Mouse (Mus musculus) MEL (cell line): ENCODE data around the gene Fam205a1. TPM values are rescaled to one million over a fixed set of nuclear protein-coding genes. Genes with fewer than 3 reads are reported as not detected.

Source experiments
- DNase-seq: peaks from one replicate; pipeline ENCODE4 v3.0.0; 2011; ENCODE audit warnings: low read depth, low spot score
- H3K27ac ChIP-seq: 2 replicates; pipeline ENCODE4 v1.5.1; 2012; ENCODE audit warnings: low read depth, mild to moderate bottlenecking, control low read depth, low read length, moderate library complexity; ENCODE audit not compliant: control insufficient read depth
- H3K27me3 ChIP-seq, 2 experiments: fragments of 150-350 bp in 1 of 2; sonication (generic) in 1 of 2; 2 replicates each; pipeline ENCODE4 v1.6.1; 2012; ENCODE audit warnings: low read length in 2 of 2, mild to moderate bottlenecking in 2 of 2, improper control_type of control experiment in 1 of 2, moderate library complexity in 1 of 2; ENCODE audit not compliant: insufficient read depth in 2 of 2, control insufficient read depth in 1 of 2
- H3K36me3 ChIP-seq, 2 experiments: 2 replicates each; pipeline ENCODE4 v1.6.1; 2012 to 2014; ENCODE audit warnings: low read length in 2 of 2, improper control_type of control experiment in 1 of 2, inconsistent platforms in 1 of 2, mild to moderate bottlenecking in 1 of 2; ENCODE audit not compliant: insufficient read depth in 2 of 2, control insufficient read depth in 1 of 2
- H3K4me1 ChIP-seq, 2 experiments: fragments of 150-350 bp in 1 of 2; sonication (generic) in 1 of 2; 2 replicates each; pipeline ENCODE4 v1.6.1; 2012; ENCODE audit warnings: low read length in 2 of 2, improper control_type of control experiment in 1 of 2, mild to moderate bottlenecking in 1 of 2; ENCODE audit not compliant: insufficient read depth in 2 of 2, control insufficient read depth in 1 of 2
- H3K4me3 ChIP-seq, 2 experiments: fragments of 150-350 bp in 1 of 2; sonication (generic) in 1 of 2; 2 replicates each; pipeline ENCODE4 v1.5.1; 2012; ENCODE audit warnings: low read depth in 2 of 2, low read length in 2 of 2, mild to moderate bottlenecking in 2 of 2, moderate library complexity in 2 of 2, control low read depth in 1 of 2, improper control_type of control experiment in 1 of 2; ENCODE audit not compliant: control insufficient read depth in 1 of 2, insufficient read depth in 1 of 2
- H3K79me2 ChIP-seq: 2 replicates; pipeline ENCODE4 v1.6.1; 2012; ENCODE audit warnings: mild to moderate bottlenecking, low read length, moderate library complexity; ENCODE audit not compliant: control insufficient read depth, poor library complexity, insufficient read depth
- H3K9ac ChIP-seq: 2 replicates; pipeline ENCODE4 v1.6.1; 2012; ENCODE audit warnings: low read depth, mild to moderate bottlenecking, control low read depth, low read length, moderate library complexity; ENCODE audit not compliant: control insufficient read depth, poor library complexity, severe bottlenecking
- H3K9me3 ChIP-seq: fragments of 150-350 bp; sonication (generic); replicated peaks from 2 replicates; pipeline ENCODE4 v1.6.1; 2012; ENCODE audit warnings: mild to moderate bottlenecking, low read length, improper control_type of control experiment, moderate library complexity; ENCODE audit not compliant: insufficient read depth
- CTCF ChIP-seq, 3 experiments: IDR thresholded peaks in 2 of 3; conservative IDR thresholded peaks in 1 of 3; 2 replicates each; pipeline ENCODE4 v1.5.1; 2011 to 2012; ENCODE audit warnings: low read length in 3 of 3, low read depth in 2 of 3, mild to moderate bottlenecking in 2 of 3, improper control_type of control experiment in 1 of 3, inconsistent platforms in 1 of 3, mixed read lengths in 1 of 3, moderate library complexity in 1 of 3; ENCODE audit not compliant: control insufficient read depth in 1 of 3, insufficient read depth in 1 of 3, poor library complexity in 1 of 3, severe bottlenecking in 1 of 3
- E2F4 ChIP-seq: IDR thresholded peaks from 2 replicates; pipeline ENCODE4 v1.6.1; 2011; ENCODE audit warnings: low read depth, low read length, improper control_type of control experiment, borderline replicate concordance
- ELF1 ChIP-seq: IDR thresholded peaks from 2 replicates; pipeline ENCODE4 v1.6.1; 2014; ENCODE audit warnings: low read depth, mild to moderate bottlenecking, inconsistent platforms, low read length, improper control_type of control experiment, moderate library complexity
- EP300 ChIP-seq, 2 experiments: IDR thresholded peaks; 2 replicates each; pipeline ENCODE4 v1.6.1; 2011; ENCODE audit warnings: improper control_type of control experiment in 2 of 2, low read length in 2 of 2, low read depth in 1 of 2, mild to moderate bottlenecking in 1 of 2
- ETS1 ChIP-seq: IDR thresholded peaks from 2 replicates; pipeline ENCODE4 v1.6.1; 2012; ENCODE audit warnings: low read depth, mild to moderate bottlenecking, inconsistent platforms, low read length, improper control_type of control experiment, moderate library complexity
- JUND ChIP-seq: IDR thresholded peaks from 2 replicates; pipeline ENCODE4 v1.6.1; 2011; ENCODE audit warnings: low read depth, mild to moderate bottlenecking, improper control_type of control experiment, low read length
- MEF2A ChIP-seq: IDR thresholded peaks from 2 replicates; pipeline ENCODE4 v1.6.1; 2014; ENCODE audit warnings: low read depth, mild to moderate bottlenecking, inconsistent platforms, low read length, improper control_type of control experiment; ENCODE audit not compliant: poor library complexity, insufficient replicate concordance, severe bottlenecking; ENCODE audit errors: extremely low read depth
- MXI1 ChIP-seq: IDR thresholded peaks from 2 replicates; pipeline ENCODE4 v1.6.1; 2011; ENCODE audit warnings: mild to moderate bottlenecking, low read depth, low read length, improper control_type of control experiment
- NELFE ChIP-seq: IDR thresholded peaks from 2 replicates; pipeline ENCODE4 v1.6.1; 2011; ENCODE audit warnings: low read depth, low read length, improper control_type of control experiment
- POLR2AphosphoS2 ChIP-seq: IDR thresholded peaks from 2 replicates; pipeline ENCODE4 v1.6.1; 2011; ENCODE audit warnings: low read length, improper control_type of control experiment
- RAD21 ChIP-seq: IDR thresholded peaks from 2 replicates; pipeline ENCODE4 v1.6.1; 2011; ENCODE audit warnings: mild to moderate bottlenecking, low read depth, low read length, improper control_type of control experiment
- SIN3A ChIP-seq: IDR thresholded peaks from 2 replicates; pipeline ENCODE4 v1.6.1; 2012; ENCODE audit warnings: low read length, improper control_type of control experiment, inconsistent platforms
- SMC3 ChIP-seq: IDR thresholded peaks from 2 replicates; pipeline ENCODE4 v1.6.1; 2011; ENCODE audit warnings: low read depth, low read length, improper control_type of control experiment
- TAL1 ChIP-seq: IDR thresholded peaks from 2 replicates; pipeline ENCODE4 v1.6.1; 2012; ENCODE audit warnings: mild to moderate bottlenecking, inconsistent platforms, low read length, moderate library complexity, mixed read lengths
- USF1 ChIP-seq: IDR thresholded peaks from 2 replicates; pipeline ENCODE4 v1.6.1; 2014; ENCODE audit warnings: low read depth, mild to moderate bottlenecking, inconsistent platforms, low read length, improper control_type of control experiment, moderate library complexity
- USF2 ChIP-seq, 2 experiments: IDR thresholded peaks; 2 replicates each; pipeline ENCODE4 v1.6.1; 2011 to 2012; ENCODE audit warnings: improper control_type of control experiment in 2 of 2, low read length in 2 of 2, borderline replicate concordance in 1 of 2, inconsistent platforms in 1 of 2, low read depth in 1 of 2, mild to moderate bottlenecking in 1 of 2; ENCODE audit not compliant: insufficient read depth in 1 of 2
- ZC3H11A ChIP-seq: IDR thresholded peaks from 2 replicates; pipeline ENCODE4 v1.6.1; 2012; ENCODE audit warnings: low read depth, mild to moderate bottlenecking, inconsistent platforms, low read length, improper control_type of control experiment
- polyA plus RNA-seq, 2 experiments: library from polyadenylated mRNA; stranded (reverse) in 1 of 2; unstranded in 1 of 2; fragments of >175 nt in 1 of 2; fragments of >200 nt in 1 of 2; gene quantifications; 2 replicates each; pipeline versions ENCODE4 v1.2.1 to v1.2.4; 2012; ENCODE audit warnings: low replicate concordance in 2 of 2, low read depth in 1 of 2; ENCODE audit not compliant: insufficient read length in 2 of 2, insufficient read depth in 1 of 2, missing spikeins in 1 of 2
- total RNA-seq: library from RNA; depleted of rRNA; stranded (reverse); fragments of 300-350 nt; gene quantifications from 2 replicates; pipeline ENCODE4 v1.2.3, GENCODE M21; 2012

The Fam205a1 gene
- total and polyA plus RNA-seq, 3 experiments: 0.01 TPM; not detected in 2

GRCm38 (mm10) chr4:42870748-42871147 lies 17.1 kb upstream of the Fam205a1 start:
- Histone ChIP-seq H3K27me3 (no peaks in the 10 kb centered on the region), H3K36me3 (0 out of 4 replicates have a peak, but pooled peaks cover 0 to 5% of the 10 kb centered on the region in 2 experiments), H3K4me3 (no peak overlapping the region), H3K4me1 (peaks cover 2 to 4% of the 10 kb centered on the region in 2 experiments; a peak in 2 of 4 replicates), H3K9me3 (no peaks in the 10 kb centered on the region), H3K9ac (no peak overlapping the region), H3K27ac (no peak overlapping the region), H3K79me2 (no peaks in the 10 kb centered on the region)
- TF ChIP-seq MEF2A (no peak), EP300 (IDR thresholded peaks at IDR 0.05; ENCODE audit: low read depth in 1 of 2, low read length in 2 of 2) (no peak), RAD21 (peak; percentile 56), CTCF (IDR thresholded peaks at IDR 0.05 in 2 of 3, conservative IDR thresholded peaks at IDR 0.05 in 1 of 3; ENCODE audit: control insufficient read depth in 1 of 3, insufficient read depth in 1 of 3, low read depth in 2 of 3, low read length in 3 of 3, poor library complexity in 1 of 3, severe bottlenecking in 1 of 3) (peak in 1 of 3 experiments; percentile 65; a peak in 2 of 6 replicates), ZC3H11A (peak; percentile 63), SMC3 (peak; percentile 82)
- DNase-seq: peak; percentile 48

DNA sequence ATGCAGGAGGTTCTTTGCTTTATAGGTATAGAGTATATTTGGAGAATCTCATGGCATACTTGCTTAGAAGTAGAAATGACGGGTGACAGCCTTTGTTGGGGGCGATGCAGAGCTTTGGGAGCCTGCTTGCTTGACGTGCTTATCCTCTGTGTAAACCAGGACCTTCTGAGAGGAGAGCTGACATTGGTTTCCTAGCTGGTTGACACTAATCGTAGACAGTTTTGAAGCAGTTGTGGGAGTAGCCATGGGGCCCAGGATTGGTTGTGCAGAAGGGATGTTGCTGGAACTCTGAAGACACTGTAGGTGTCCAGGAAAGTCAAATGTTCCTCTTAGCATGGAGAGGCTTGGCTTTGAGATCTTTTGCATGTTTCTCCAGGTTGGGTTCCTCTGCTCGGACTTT lies 14.5 kb upstream of the Fam205a1 start:
- H3K4me1 ChIP-seq: peaks cover 2 to 4% of the 10 kb centered on the region in 2 experiments; a peak in 2 of 4 replicates
- H3K4me3 ChIP-seq: no peak overlapping the region
- peak; percentile 3 for DNase-seq
- TF ChIP-seq ELF1 (no peak), SIN3A (no peak), JUND (no peak), ETS1 (no peak), SMC3 (no peak), TAL1 (no peak), USF2 (IDR thresholded peaks at IDR 0.05; ENCODE audit: borderline replicate concordance in 1 of 2, insufficient read depth in 1 of 2, low read depth in 1 of 2, low read length in 2 of 2) (no peak), CTCF (IDR thresholded peaks at IDR 0.05 in 2 of 3, conservative IDR thresholded peaks at IDR 0.05 in 1 of 3; ENCODE audit: control insufficient read depth in 1 of 3, insufficient read depth in 1 of 3, low read depth in 2 of 3, low read length in 3 of 3, poor library complexity in 1 of 3, severe bottlenecking in 1 of 3) (no peak), MXI1 (no peak), USF1 (no peak), NELFE (no peak), E2F4 (no peak), POLR2AphosphoS2 (no peak)
- no peaks in the 10 kb centered on the region for H3K9me3 ChIP-seq
- H3K9ac ChIP-seq: no peak overlapping the region
- 0 out of 4 replicates have a peak, but pooled peaks cover 0 to 5% of the 10 kb centered on the region in 2 experiments for H3K36me3 ChIP-seq
- no peaks in the 10 kb centered on the region for H3K27me3 ChIP-seq
- no peak overlapping the region for H3K27ac ChIP-seq
- H3K79me2 ChIP-seq: no peaks in the 10 kb centered on the region
